In genomic region chr6:121635878-121636371, GRCm38 (mm10) we compare ENCODE assay signal across 9 mouse cellular contexts. TPM values are rescaled to one million over a fixed set of nuclear protein-coding genes. Genes with fewer than 3 reads are reported as not detected.
A peak's percentile ranks its signal among the peaks of the same experiment; 100 is the strongest.
DNase-seq lines count a peak whose midpoint lies in the region; ATAC-seq and TF ChIP-seq lines count a peak whose summit lies in the region.
"Had no signal": no experiment of that assay in that cellular context is flagged by ENCODE, and none has a peak within 500 bp of the region (broad histone marks: within the 10 kb centered on the region; RNA-seq: fewer than 3 reads in every experiment).

No protein-coding gene starts in this region.

- H3K79me2 ChIP-seq in heart, adult 2 months (replicated peaks; ENCODE audit: control insufficient read depth, insufficient read depth, low read length) = no peaks in the 10 kb centered on the region

- no peaks in the 10 kb centered on the region for H3K27me3 ChIP-seq in heart, embryonic 10.5 days (ENCODE audit: insufficient read depth, poor library complexity, severe bottlenecking)
- no peaks in the 10 kb centered on the region for H3K27me3 ChIP-seq in heart, adult 2 months (ENCODE audit: control insufficient read depth, insufficient read depth, low read length)
- no peaks in the 10 kb centered on the region for H3K27me3 ChIP-seq in heart, postnatal 0 days (ENCODE audit: control insufficient read depth, insufficient read depth, low read length)
- no peaks in the 10 kb centered on the region for H3K27me3 ChIP-seq in midbrain, embryonic 14.5 days (ENCODE audit: control insufficient read depth, insufficient read depth, low read length)

- H3K4me2 ChIP-seq in heart, postnatal 0 days (ENCODE audit: low read depth, low read length) = peak overlapping the region; percentile 42
- H3K4me2 ChIP-seq in midbrain, embryonic 14.5 days (ENCODE audit: low read length) = peak overlapping the region; percentile 55

- no peak for TF ChIP-seq POLR2A in heart, adult 2 months (IDR thresholded peaks at IDR 0.05; ENCODE audit: insufficient read depth, low read depth, low read length)

- H3K36me3 ChIP-seq in heart, embryonic 10.5 days = no peaks in the 10 kb centered on the region
- no peaks in the 10 kb centered on the region for H3K36me3 ChIP-seq in heart, adult 2 months (ENCODE audit: control insufficient read depth, insufficient read depth, low read length)
- no peaks in the 10 kb centered on the region for H3K36me3 ChIP-seq in heart, postnatal 0 days (replicated peaks; ENCODE audit: control insufficient read depth, insufficient read depth, low read length)
- no peaks in the 10 kb centered on the region for H3K36me3 ChIP-seq in midbrain, embryonic 14.5 days (ENCODE audit: control insufficient read depth, insufficient read depth, low read length)

- TF ChIP-seq EP300 in heart, adult 2 months (IDR thresholded peaks at IDR 0.05; ENCODE audit: insufficient read depth, low read depth, low read length) = no peak
- no peak for TF ChIP-seq EP300 in heart, postnatal 0 days (IDR thresholded peaks at IDR 0.05; ENCODE audit: low read depth)

- no peak for DNase-seq in heart, embryonic 10.5 days (ENCODE audit: low spot score)
- no peak for DNase-seq in heart, adult 2 months
- peak; percentile 16 for DNase-seq in adrenal gland, postnatal 10 days
- no peak for DNase-seq in heart, postnatal 0 days (ENCODE audit: low spot score)
- DNase-seq in layer of hippocampus, postnatal 25 days (ENCODE audit: extremely low spot score in 1 of 2, low spot score in 1 of 2) = peak; percentile 7
- peak; percentile 68 for DNase-seq in midbrain, embryonic 14.5 days
- DNase-seq in thymus, postnatal 14 days = no peak
- DNase-seq in urinary bladder, postnatal 25 days (ENCODE audit: low spot score) = no peak

- ATAC-seq in heart, postnatal 0 days (ENCODE audit: insufficient read depth, low read depth) = no peak
- peak; percentile 71; the same call in 1 of the 2 replicates for ATAC-seq in midbrain, embryonic 14.5 days (ENCODE audit: low FRiP score, low TSS enrichment)

- TF ChIP-seq CTCF in heart, adult 2 months (IDR thresholded peaks at IDR 0.05) = no peak
- TF ChIP-seq CTCF in heart, postnatal 0 days (IDR thresholded peaks at IDR 0.05; ENCODE audit: low read depth) = no peak

- WGBS in heart, embryonic 10.5 days = 8% methylated on average over 12 of the region's 12 CpGs
- WGBS in heart, adult 2 months = 7% methylated on average over 12 of the region's 12 CpGs
- WGBS in heart, postnatal 0 days = 6% methylated on average over 12 of the region's 12 CpGs
- under 1% methylated on average over 12 of the region's 12 CpGs for WGBS in midbrain, embryonic 14.5 days

- peaks cover 5% of the 10 kb centered on the region; the same call in 1 of the 2 replicates for H3K4me1 ChIP-seq in heart, embryonic 10.5 days
- no peaks in the 10 kb centered on the region for H3K4me1 ChIP-seq in heart, adult 2 months (ENCODE audit: control insufficient read depth, insufficient read depth, low read length)
- no peaks in the 10 kb centered on the region for H3K4me1 ChIP-seq in heart, postnatal 0 days (ENCODE audit: control insufficient read depth, insufficient read depth)
- H3K4me1 ChIP-seq in midbrain, embryonic 14.5 days (ENCODE audit: control insufficient read depth, insufficient read depth, low read length) = 0 out of 2 replicates have a peak, but pooled peaks cover 5% of the 10 kb centered on the region

- peak overlapping the region; percentile 50 for H3K4me3 ChIP-seq in heart, embryonic 10.5 days
- H3K4me3 ChIP-seq in heart, adult 2 months = no peak overlapping the region
- 0 out of 2 replicates have a peak overlapping the region, but pooled peaks have one; percentile 0 for H3K4me3 ChIP-seq in heart, postnatal 0 days (ENCODE audit: low read depth, low read length)
- peak overlapping the region; percentile 21 for H3K4me3 ChIP-seq in midbrain, embryonic 14.5 days (replicated peaks; ENCODE audit: low read depth, low read length)

- no peaks in the 10 kb centered on the region for H3K9me3 ChIP-seq in heart, embryonic 10.5 days
- no peaks in the 10 kb centered on the region for H3K9me3 ChIP-seq in heart, postnatal 0 days (replicated peaks; ENCODE audit: control insufficient read depth, low read length)
- H3K9me3 ChIP-seq in midbrain, embryonic 14.5 days (ENCODE audit: control insufficient read depth, low read length) = no peaks in the 10 kb centered on the region

- peak overlapping the region; percentile 60; the same call in 1 of the 2 replicates for H3K27ac ChIP-seq in heart, embryonic 10.5 days
- no peak overlapping the region for H3K27ac ChIP-seq in heart, adult 2 months
- no peak overlapping the region for H3K27ac ChIP-seq in heart, postnatal 0 days (ENCODE audit: low read depth)
- peak overlapping the region; percentile 49; the same call in 1 of the 2 replicates for H3K27ac ChIP-seq in midbrain, embryonic 14.5 days (replicated peaks; ENCODE audit: low read depth, low read length)

- intact Hi-C loops in heart, adult 2 months (cut with DNase I) = loop anchor here (1.0 kb wide), 1 partner anchor 43 kb away; no protein-coding TSS in a partner anchor

- no peak overlapping the region for H3K9ac ChIP-seq in heart, adult 2 months (ENCODE audit: low read depth, low read length)
- no peak overlapping the region for H3K9ac ChIP-seq in heart, postnatal 0 days (replicated peaks; ENCODE audit: low read depth, low read length)
- peak overlapping the region; percentile 40; the same call in 1 of the 2 replicates for H3K9ac ChIP-seq in midbrain, embryonic 14.5 days (replicated peaks; ENCODE audit: low read length)

RNA-seq across cellular contexts. Expression of gene A2m, which starts 0.7 kb away (rescaled TPM):
- 1.7 TPM in 2 replicates for polyA plus RNA-seq in heart, embryonic 10.5 days (2016; fragmentation: Nextera tagmentation; extraction: Ambion mirVana)
- under 1 TPM; 0.61 to 0.89 TPM for total RNA-seq in heart, adult 2 months (2021)
- polyA plus RNA-seq in heart, adult 2 months (2012; rRNA removed) = 0.41 and 0.51 TPM in 2 replicates
- total RNA-seq in adrenal gland, postnatal 10 days (2021) = 10 to 100 TPM in 1 of 2 experiments, 1 to 10 TPM in 1; 7.2 to 21.1 TPM
- total RNA-seq in heart, postnatal 0 days (2014; rRNA removed; ENCODE audit: low replicate concordance) = 6.9 and 8.3 TPM in 2 replicates
- polyA plus RNA-seq in heart, postnatal 0 days (2015; fragmentation: Nextera tagmentation; extraction: Ambion mirVana) = 2.3 and 2.4 TPM in 2 replicates
- total RNA-seq in layer of hippocampus, postnatal 25 days (2021) = 1 to 10 TPM; 2.9 to 3.3 TPM
- 6.7 and 17.1 TPM in 2 replicates for polyA plus RNA-seq in midbrain, embryonic 14.5 days (2014; fragmentation: Nextera tagmentation; extraction: Ambion mirVana)
- polyA plus RNA-seq: gonadal fat pad, adult 2 months had no signal

Comparison
In these comparisons a context has a peak if more than half of its experiments do, and no peak if none do; other contexts are left out.
1. H3K27ac ChIP-seq: peak in heart, embryonic 10.5 days (single experiment) and midbrain, embryonic 14.5 days (single experiment); none in heart, adult 2 months (single experiment) and heart, postnatal 0 days (single experiment).
2. DNase-seq: peak in adrenal gland, postnatal 10 days (single experiment), layer of hippocampus, postnatal 25 days (2 of 2) and midbrain, embryonic 14.5 days (single experiment); none in heart, embryonic 10.5 days (single experiment), heart, adult 2 months (0 of 2), heart, postnatal 0 days (single experiment), thymus, postnatal 14 days (single experiment) and urinary bladder, postnatal 25 days (single experiment).